Mouse (Mus musculus): ENCODE results near the gene Hopx.

DNA sequence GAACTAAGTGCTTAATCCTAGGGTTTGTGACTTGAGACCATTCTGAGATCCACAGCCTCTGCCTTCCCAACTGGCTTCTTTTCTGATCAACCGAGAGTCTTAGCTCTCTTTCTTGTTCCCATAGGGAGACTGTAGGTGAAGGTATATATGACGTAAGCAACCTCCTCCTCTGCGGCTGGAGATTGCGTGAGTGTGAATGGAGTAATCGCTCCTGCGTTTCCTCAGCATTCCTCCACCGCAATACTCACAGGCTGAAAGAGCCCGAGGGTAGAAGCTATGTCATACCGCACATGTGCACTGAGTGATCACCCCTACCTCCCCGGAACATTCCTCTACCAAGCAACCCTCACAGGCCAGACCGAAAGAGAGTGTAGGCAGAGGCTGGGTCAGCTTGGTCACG, 40.6 kb upstream of the Hopx start:
- TF ChIP-seq MAX (IDR thresholded peaks at IDR 0.05; ENCODE audit: low read length) (no peak), EP300 (IDR thresholded peaks at IDR 0.05; ENCODE audit: low read depth in 1 of 2, low read length in 2 of 2) (no peak), ZMIZ1 (IDR thresholded peaks at IDR 0.05; ENCODE audit: low read depth, low read length) (no peak), POLR2A (IDR thresholded peaks at IDR 0.05; ENCODE audit: control insufficient read depth in 1 of 2, insufficient read depth in 1 of 2, low read depth in 1 of 2, low read length in 2 of 2, poor library complexity in 1 of 2) (no peak), CTCF (IDR thresholded peaks at IDR 0.05 in 2 of 3, conservative IDR thresholded peaks at IDR 0.05 in 1 of 3; ENCODE audit: control insufficient read depth in 1 of 3, insufficient read depth in 1 of 3, low read depth in 2 of 3, low read length in 3 of 3, poor library complexity in 1 of 3, severe bottlenecking in 1 of 3) (no peak), E2F4 (IDR thresholded peaks at IDR 0.05; ENCODE audit: borderline replicate concordance, low read depth, low read length) (no peak), MAZ (IDR thresholded peaks at IDR 0.05; ENCODE audit: low read depth, low read length) (no peak), USF2 (IDR thresholded peaks at IDR 0.05; ENCODE audit: borderline replicate concordance in 1 of 2, insufficient read depth in 1 of 2, low read depth in 1 of 2, low read length in 2 of 2) (no peak)
